Mouse (Mus musculus) kidney, postnatal 0 days (tissue): ENCODE results near the gene Hoxc5. TPM values are rescaled to one million over a fixed set of nuclear protein-coding genes. Genes with fewer than 3 reads are reported as not detected.

Experiments
- ATAC-seq: fragments of 200-750 bp; cut with Nextera tagmentation; replicated peaks from 2 replicates; pipeline ENCODE4 v1.8.0; 2017; ENCODE audit warnings: low read depth, moderate number of reproducible peaks, moderate TSS enrichment, moderate library complexity; ENCODE audit not compliant: low FRiP score
- DNase-seq: peaks from one replicate; pipeline ENCODE4 v3.0.0-alpha.2; 2016; ENCODE audit warnings: low spot score
- H3K27ac ChIP-seq: fragments of 300-500 bp; sonication (generic); 2 replicates; pipeline ENCODE4 v1.5.1; 2014; ENCODE audit warnings: mild to moderate bottlenecking
- H3K27me3 ChIP-seq: fragments of 300-500 bp; sonication (generic); 2 replicates; pipeline ENCODE4 v1.6.1; 2014; ENCODE audit warnings: low read length, mixed read lengths; ENCODE audit not compliant: insufficient read depth
- H3K36me3 ChIP-seq: fragments of 300-500 bp; sonication (generic); 2 replicates; pipeline ENCODE4 v1.6.1; 2014; ENCODE audit warnings: low read length, mixed read lengths; ENCODE audit not compliant: insufficient read depth
- H3K4me1 ChIP-seq: fragments of 300-500 bp; sonication (generic); replicated peaks from 2 replicates; pipeline ENCODE4 v1.6.1; 2014; ENCODE audit warnings: antibody characterized with exemption, low read length, mixed read lengths; ENCODE audit not compliant: insufficient read depth
- H3K4me2 ChIP-seq: fragments of 300-500 bp; sonication (generic); 2 replicates; pipeline ENCODE4 v1.6.1; 2014; ENCODE audit warnings: mild to moderate bottlenecking, low read length, moderate library complexity, mixed read lengths
- H3K4me3 ChIP-seq: fragments of 300-500 bp; sonication (generic); replicated peaks from 2 replicates; pipeline ENCODE4 v1.5.1; 2014; ENCODE audit warnings: low read depth, low read length
- H3K9ac ChIP-seq: fragments of 300-500 bp; sonication (generic); 2 replicates; pipeline ENCODE4 v1.6.1; 2014; ENCODE audit warnings: low read depth, low read length
- H3K9me3 ChIP-seq: fragments of 300-500 bp; sonication (generic); replicated peaks from 2 replicates; pipeline ENCODE4 v1.6.1; 2016; ENCODE audit warnings: low read length, inconsistent platforms, mixed read lengths
- CTCF ChIP-seq: IDR thresholded peaks from 2 replicates; pipeline ENCODE4 v1.5.1; 2016; ENCODE audit warnings: antibody characterized with exemption, low read depth, mild to moderate bottlenecking, moderate library complexity
- WGBS: fragments of 180-500 bp; shearing (Covaris S2); extraction: QIAGEN DNeasy Blood & Tissue Kit; methylation state at CpG from one replicate; pipeline ENCODE4 v1.1.7; 2014; 5-methylcytosine and 5-hydroxymethylcytosine counted together
- polyA plus RNA-seq: library from polyadenylated mRNA; unstranded; fragments of >200 nt; fragmentation: Nextera tagmentation; extraction: Ambion mirVana; gene quantifications from 2 replicates; pipeline ENCODE4 v1.2.1, GENCODE M21; 2015

Gene Hoxc5
- polyA plus RNA-seq, 1 experiment from 2014 or later: 3.9 TPM

GRCm38 (mm10) chr15:102997939-102998355 is 30.7 kb downstream of the Hoxc5 start, which contains the start of gene Hoxc6:
TSS of gene Hoxc6 (plus strand) at chr15:102998257.
- peak within 1 kb of the TSS; percentile 92 for H3K27ac ChIP-seq
- H3K4me2 ChIP-seq: peak within 1 kb of the TSS; percentile 80
- peaks cover 26% of the 10 kb centered on the region; the same call in 1 of the 2 replicates for H3K4me1 ChIP-seq
- peak; percentile 97 for DNase-seq
- 0 out of 2 replicates have a peak, but pooled peaks cover 8% of the 10 kb centered on the region for H3K27me3 ChIP-seq
- H3K9me3 ChIP-seq: no peaks in the 10 kb centered on the region
- WGBS: 1% methylated on average over 19 of the region's 19 CpGs
- peak within 1 kb of the TSS; percentile 45 for H3K4me3 ChIP-seq
- TF ChIP-seq CTCF: no peak
- H3K9ac ChIP-seq: peak within 1 kb of the TSS; percentile 83
- H3K36me3 ChIP-seq: no peaks in the 10 kb centered on the region
- ATAC-seq: peak; percentile 22

GRCm38 (mm10) chr15:102998608-102999182 is 31.5 kb downstream of the Hoxc5 start:
- DNase-seq (peak; percentile 81), ATAC-seq (peak; percentile 45)
- Histone ChIP-seq H3K27me3 (0 out of 2 replicates have a peak, but pooled peaks cover 8% of the 10 kb centered on the region), H3K9me3 (no peaks in the 10 kb centered on the region), H3K4me2 (peak overlapping the region; percentile 80), H3K27ac (peak overlapping the region; percentile 92), H3K36me3 (no peaks in the 10 kb centered on the region), H3K9ac (peak overlapping the region; percentile 83), H3K4me1 (peaks cover 30% of the 10 kb centered on the region; the same call in 1 of the 2 replicates), H3K4me3 (peak overlapping the region; percentile 45)
- WGBS: under 1% methylated on average over 19 of the region's 19 CpGs
- no peak for TF ChIP-seq CTCF

- DNase-seq (peak; percentile 96), ATAC-seq (peak; percentile 81)
- peaks cover 30% of the 10 kb centered on the region for H3K4me1 ChIP-seq
- WGBS: under 1% methylated on average over 33 of the region's 33 CpGs
- TF ChIP-seq CTCF: no peak
- peak overlapping the region; percentile 80 for H3K4me2 ChIP-seq
- no peaks in the 10 kb centered on the region for H3K9me3 ChIP-seq
- H3K36me3 ChIP-seq: no peaks in the 10 kb centered on the region
- H3K9ac ChIP-seq: peak overlapping the region; percentile 83
- H3K27me3 ChIP-seq: 0 out of 2 replicates have a peak, but pooled peaks cover 8% of the 10 kb centered on the region
- peak overlapping the region; percentile 45 for H3K4me3 ChIP-seq
- H3K27ac ChIP-seq: peak overlapping the region; percentile 92
Observed at GRCm38 (mm10) chr15:102999183-102999831, 32.1 kb downstream of the Hoxc5 start.

- 5% methylated on average over 10 of the region's 11 CpGs for WGBS
- DNase-seq: no peak
- Histone ChIP-seq H3K36me3 (no peaks in the 10 kb centered on the region), H3K4me2 (peak overlapping the region; percentile 80), H3K9me3 (no peaks in the 10 kb centered on the region), H3K9ac (peak overlapping the region; percentile 83), H3K27ac (peak overlapping the region; percentile 92), H3K27me3 (0 out of 2 replicates have a peak, but pooled peaks cover 8% of the 10 kb centered on the region), H3K4me3 (peak overlapping the region; percentile 45), H3K4me1 (peaks cover 25% of the 10 kb centered on the region)
- no peak for TF ChIP-seq CTCF
- no peak for ATAC-seq
Observed at GRCm38 (mm10) chr15:102999955-103000354, 32.7 kb downstream of the Hoxc5 start.

GRCm38 (mm10) chr15:103000501-103000901 is 33.3 kb downstream of the Hoxc5 start:
- Histone ChIP-seq H3K4me2 (peak overlapping the region; percentile 80), H3K4me1 (peaks cover 24% of the 10 kb centered on the region), H3K9ac (peak overlapping the region; percentile 83), H3K4me3 (peak overlapping the region; percentile 45), H3K27ac (peak overlapping the region; percentile 92), H3K27me3 (0 out of 2 replicates have a peak, but pooled peaks cover 8% of the 10 kb centered on the region), H3K36me3 (no peaks in the 10 kb centered on the region), H3K9me3 (no peaks in the 10 kb centered on the region)
- ATAC-seq (no peak), DNase-seq (no peak)
- WGBS: 4% methylated on average over 24 of the region's 24 CpGs
- no peak for TF ChIP-seq CTCF

GRCm38 (mm10) chr15:103001370-103001769 is 34.1 kb downstream of the Hoxc5 start:
- H3K36me3 ChIP-seq: no peaks in the 10 kb centered on the region
- TF ChIP-seq CTCF: no peak
- WGBS: 56% methylated on average over 2 of the region's 2 CpGs
- H3K27me3 ChIP-seq: 0 out of 2 replicates have a peak, but pooled peaks cover 8% of the 10 kb centered on the region
- no peaks in the 10 kb centered on the region for H3K9me3 ChIP-seq
- ATAC-seq (no peak), DNase-seq (no peak)
- peak overlapping the region; percentile 45 for H3K4me3 ChIP-seq
- peak overlapping the region; percentile 92 for H3K27ac ChIP-seq
- H3K4me1 ChIP-seq: peaks cover 24% of the 10 kb centered on the region
- H3K9ac ChIP-seq: peak overlapping the region; percentile 83
- peak overlapping the region; percentile 80 for H3K4me2 ChIP-seq
